Mouse (Mus musculus) stomach, embryonic 16.5 days (tissue): ENCODE measurements around the gene Ovol2. TPM values are rescaled to one million over a fixed set of nuclear protein-coding genes. Genes with fewer than 3 reads are reported as not detected.
A peak's percentile ranks its signal among the peaks of the same experiment; 100 is the strongest.
"Not testable (repeated sequence)": the region's sequence is repeated elsewhere in the genome, so short reads cannot be mapped to it uniquely, and the experiment has no call there.

Experiments
- ATAC-seq: fragments of 200-750 bp; cut with Nextera tagmentation; 2 replicates; pipeline ENCODE4 v1.8.0; 2017; ENCODE audit warnings: moderate number of reproducible peaks, moderate TSS enrichment; ENCODE audit not compliant: insufficient read depth, low FRiP score
- H3K27ac ChIP-seq: fragments of 300-500 bp; sonication (generic); 2 replicates; pipeline ENCODE4 v1.5.1; 2014; ENCODE audit warnings: low read length
- H3K27me3 ChIP-seq: fragments of 300-500 bp; sonication (generic); 2 replicates; pipeline ENCODE4 v1.6.1; 2014; ENCODE audit warnings: low read length, control low read depth, mixed read lengths; ENCODE audit not compliant: control insufficient read depth, insufficient read depth
- H3K36me3 ChIP-seq: fragments of 300-500 bp; sonication (generic); 2 replicates; pipeline ENCODE4 v1.6.1; 2014; ENCODE audit warnings: low read length; ENCODE audit not compliant: control insufficient read depth, insufficient read depth
- H3K4me1 ChIP-seq: fragments of 300-500 bp; sonication (generic); 2 replicates; pipeline ENCODE4 v1.6.1; 2014; ENCODE audit warnings: low read length, control low read depth, mixed read lengths; ENCODE audit not compliant: control insufficient read depth, insufficient read depth
- H3K4me2 ChIP-seq: fragments of 300-500 bp; sonication (generic); 2 replicates; pipeline ENCODE4 v1.6.1; 2014; ENCODE audit warnings: low read depth, low read length, mixed read lengths
- H3K4me3 ChIP-seq: fragments of 300-500 bp; sonication (generic); replicated peaks from 2 replicates; pipeline ENCODE4 v1.5.1; 2014; ENCODE audit warnings: mild to moderate bottlenecking, low read length
- H3K9ac ChIP-seq: fragments of 300-500 bp; sonication (generic); 2 replicates; pipeline ENCODE4 v1.6.1; 2014; ENCODE audit warnings: low read length
- H3K9me3 ChIP-seq: fragments of 300-500 bp; sonication (generic); replicated peaks from 2 replicates; pipeline ENCODE4 v1.6.1; 2016; ENCODE audit warnings: low read length, control low read depth; ENCODE audit not compliant: control insufficient read depth
- WGBS: fragments of 180-500 bp; shearing (Covaris S2); extraction: QIAGEN DNeasy Blood & Tissue Kit; methylation state at CpG from one replicate; pipeline ENCODE4 v1.1.7; 2014; 5-methylcytosine and 5-hydroxymethylcytosine counted together
- polyA plus RNA-seq: library from polyadenylated mRNA; unstranded; fragments of >200 nt; fragmentation: Nextera tagmentation; extraction: Ambion mirVana; gene quantifications from 2 replicates; pipeline ENCODE4 v1.2.1, GENCODE M21; 2015

Gene Ovol2
- polyA plus RNA-seq, 1 experiment from 2014 or later: 3.5 TPM

- peak within 1 kb of the TSS; percentile 68 for H3K4me3 ChIP-seq
- H3K27me3 ChIP-seq: no peaks in the 10 kb centered on the region
- H3K4me2 ChIP-seq: peak within 1 kb of the TSS; percentile 69
- H3K27ac ChIP-seq: peak within 1 kb of the TSS; percentile 94
- H3K9ac ChIP-seq: peak within 1 kb of the TSS; percentile 87
- no peaks in the 10 kb centered on the region for H3K36me3 ChIP-seq
- peaks cover 4% of the 10 kb centered on the region; the same call in 1 of the 2 replicates for H3K4me1 ChIP-seq
- ATAC-seq: peak; percentile 98
- H3K9me3 ChIP-seq: no peaks in the 10 kb centered on the region
- WGBS: 5% methylated on average over 38 of the region's 38 CpGs
Measured at GRCm38 (mm10) chr2:144368400-144369019, 36.6 kb upstream of the Ovol2 start, which contains the start of the genes Kat14 and Pet117. Gene Kat14 (plus strand): TSS chr2:144368983. Gene Pet117 (plus strand): TSS chr2:144368996.

DNA sequence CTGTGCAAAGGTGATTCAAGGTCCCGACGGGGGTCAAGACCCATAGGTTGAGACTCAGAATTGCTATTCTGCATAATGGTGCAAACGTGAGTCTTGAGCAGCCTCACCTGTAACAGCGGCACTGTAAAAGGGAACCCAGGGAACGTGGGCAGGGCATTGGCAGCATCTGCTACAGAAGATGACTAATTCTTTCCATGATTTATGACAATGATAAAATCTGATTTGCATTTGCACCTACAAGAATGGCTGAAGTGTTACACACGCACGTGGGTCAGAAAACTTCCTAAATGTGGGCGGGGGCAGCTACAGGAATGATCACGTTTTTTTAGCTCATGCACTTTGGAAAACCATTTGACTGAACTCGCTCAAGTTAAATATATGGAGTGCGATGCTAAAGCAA lies 20.9 kb upstream of the Ovol2 start:
- Histone ChIP-seq H3K9ac (no peak overlapping the region), H3K9me3 (no peaks in the 10 kb centered on the region), H3K27me3 (no peaks in the 10 kb centered on the region), H3K36me3 (no peaks in the 10 kb centered on the region), H3K4me2 (no peak overlapping the region), H3K27ac (no peak overlapping the region), H3K4me3 (no peak overlapping the region), H3K4me1 (no peaks in the 10 kb centered on the region)
- no peak for ATAC-seq
- WGBS: 83% methylated on average over 11 of the region's 11 CpGs

GRCm38 (mm10) chr2:144348525-144348924 lies 16.6 kb upstream of the Ovol2 start:
- Histone ChIP-seq H3K36me3 (no peaks in the 10 kb centered on the region), H3K4me1 (no peaks in the 10 kb centered on the region), H3K4me2 (no peak overlapping the region), H3K9ac (no peak overlapping the region), H3K4me3 (no peak overlapping the region), H3K27ac (no peak overlapping the region), H3K27me3 (no peaks in the 10 kb centered on the region), H3K9me3 (no peaks in the 10 kb centered on the region)
- no peak for ATAC-seq
- 78% methylated on average over 3 of the region's 3 CpGs for WGBS

- no peak overlapping the region for H3K27ac ChIP-seq
- WGBS: 65% methylated on average over 4 of the region's 4 CpGs
Measured at GRCm38 (mm10) chr2:144343158-144343557, 11.2 kb upstream of the Ovol2 start.

DNA sequence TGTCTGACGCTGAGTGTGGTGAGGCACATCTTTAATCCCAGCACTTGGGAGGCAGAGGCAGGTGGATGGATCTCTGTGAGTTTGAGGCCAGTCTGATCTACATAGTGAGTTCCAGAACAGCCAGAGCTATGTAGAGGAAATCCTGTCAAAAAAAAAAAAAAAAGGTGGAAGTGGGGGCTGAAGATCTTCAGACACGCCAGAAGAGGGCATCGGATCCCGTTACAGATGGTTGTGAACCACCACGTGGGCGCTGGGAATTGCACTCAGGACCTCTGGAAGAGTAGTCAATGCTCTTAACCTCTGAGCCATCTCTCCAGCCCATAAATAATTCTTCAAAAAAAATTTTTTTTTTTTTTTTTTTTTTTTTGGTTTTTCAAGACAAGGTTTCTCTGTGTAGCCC lies 6.2 kb upstream of the Ovol2 start:
- not testable (repeated sequence) for H3K9ac ChIP-seq, H3K27me3 ChIP-seq, ATAC-seq, H3K4me2 ChIP-seq, H3K4me3 ChIP-seq, H3K36me3 ChIP-seq, H3K4me1 ChIP-seq, H3K27ac ChIP-seq, H3K9me3 ChIP-seq
- 72% methylated on average over 6 of the region's 6 CpGs for WGBS

More at GRCm38 (mm10) chr2:144343158-144343557, 11.2 kb upstream of the Ovol2 start:
- H3K4me3 ChIP-seq: no peak overlapping the region
- no peaks in the 10 kb centered on the region for H3K9me3 ChIP-seq
- ATAC-seq: no peak
- no peak overlapping the region for H3K9ac ChIP-seq
- H3K4me1 ChIP-seq: no peaks in the 10 kb centered on the region
- H3K27me3 ChIP-seq: no peaks in the 10 kb centered on the region
- H3K4me2 ChIP-seq: no peak overlapping the region
- no peaks in the 10 kb centered on the region for H3K36me3 ChIP-seq

DNA sequence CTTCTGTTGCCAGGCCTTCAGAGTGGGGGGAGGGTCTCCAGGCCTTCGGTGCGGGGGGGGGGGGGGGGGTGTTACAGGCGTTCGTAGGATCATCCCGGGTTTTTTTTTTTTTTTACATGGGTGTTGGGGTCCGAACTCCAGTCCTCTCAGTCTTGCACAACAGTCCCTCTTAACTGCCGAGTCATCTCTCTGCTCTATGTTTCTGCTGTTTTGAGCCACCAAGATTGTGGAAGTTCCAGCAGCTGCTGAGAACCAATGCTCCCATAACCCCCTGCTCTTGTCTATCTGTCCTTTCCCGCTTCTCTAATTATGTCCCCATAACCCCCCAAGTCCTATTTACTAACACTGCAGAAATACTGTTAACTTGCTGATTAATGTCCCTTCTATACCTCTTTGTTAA lies 5.8 kb upstream of the Ovol2 start:
- no peak for ATAC-seq
- Histone ChIP-seq H3K4me1 (no peaks in the 10 kb centered on the region), H3K27ac (no peak overlapping the region), H3K9ac (no peak overlapping the region), H3K27me3 (peaks cover 4% of the 10 kb centered on the region), H3K9me3 (no peaks in the 10 kb centered on the region), H3K4me2 (no peak overlapping the region), H3K4me3 (no peak overlapping the region), H3K36me3 (no peaks in the 10 kb centered on the region)
- 60% methylated on average over 8 of the region's 8 CpGs for whole genome bisulfite sequencing

DNA sequence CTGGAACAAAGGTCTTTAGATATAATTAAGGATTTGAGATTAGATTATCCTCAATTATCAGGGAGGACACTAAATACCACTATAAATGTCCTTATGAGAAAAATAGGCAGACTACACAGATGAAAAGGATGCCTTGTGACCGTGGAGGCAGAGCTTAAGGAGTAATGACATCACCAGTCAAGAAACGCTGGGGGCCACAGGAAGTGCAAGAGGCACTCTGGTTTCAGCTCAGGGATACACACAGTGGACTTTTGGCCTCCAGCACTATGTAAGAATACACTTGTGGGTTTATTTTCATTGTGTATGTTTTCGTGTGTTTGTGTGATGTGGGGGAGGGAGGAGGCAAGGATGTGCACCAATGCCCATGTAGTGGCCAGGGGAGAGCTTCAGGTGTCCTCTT lies 5.3 kb upstream of the Ovol2 start:
- peaks cover 4% of the 10 kb centered on the region for H3K27me3 ChIP-seq
- no peaks in the 10 kb centered on the region for H3K9me3 ChIP-seq
- H3K4me3 ChIP-seq: no peak overlapping the region
- H3K4me1 ChIP-seq: 0 out of 2 replicates have a peak, but pooled peaks cover 2% of the 10 kb centered on the region
- ATAC-seq: no peak
- no peak overlapping the region for H3K4me2 ChIP-seq
- no peaks in the 10 kb centered on the region for H3K36me3 ChIP-seq
- no peak overlapping the region for H3K27ac ChIP-seq
- WGBS: 52% methylated on average over 3 of the region's 3 CpGs
- H3K9ac ChIP-seq: no peak overlapping the region

- no peak for ATAC-seq
Measured at GRCm38 (mm10) chr2:144333138-144333842, 1.3 kb upstream of the Ovol2 start.

GRCm38 (mm10) chr2:144332486-144332885 lies 540 bp upstream of the Ovol2 start:
- H3K27me3 ChIP-seq: peaks cover 28% of the 10 kb centered on the region
- 7% methylated on average over 9 of the region's 9 CpGs for WGBS

More at GRCm38 (mm10) chr2:144333138-144333842, 1.3 kb upstream of the Ovol2 start:
- Histone ChIP-seq H3K36me3 (no peaks in the 10 kb centered on the region), H3K27ac (no peak overlapping the region), H3K27me3 (peaks cover 23% of the 10 kb centered on the region), H3K4me1 (peaks cover 11% of the 10 kb centered on the region; the same call in 1 of the 2 replicates), H3K4me3 (peak overlapping the region; percentile 57), H3K9ac (0 out of 2 replicates have a peak overlapping the region, but pooled peaks have one; percentile 38), H3K4me2 (peak overlapping the region; percentile 66), H3K9me3 (no peaks in the 10 kb centered on the region)
- 9% methylated on average over 28 of the region's 28 CpGs for WGBS

More at GRCm38 (mm10) chr2:144332486-144332885, 540 bp upstream of the Ovol2 start:
- Histone ChIP-seq H3K9ac (no peak overlapping the region), H3K9me3 (no peaks in the 10 kb centered on the region), H3K27ac (no peak overlapping the region), H3K4me3 (peak overlapping the region; percentile 57), H3K36me3 (no peaks in the 10 kb centered on the region), H3K4me2 (peak overlapping the region; percentile 66), H3K4me1 (peaks cover 11% of the 10 kb centered on the region; the same call in 1 of the 2 replicates)
- ATAC-seq: no peak
